Mouse (Mus musculus) hindbrain, embryonic 10.5 days (tissue): Measurements from ENCODE around the gene Abi3. TPM values are rescaled to one million over a fixed set of nuclear protein-coding genes. Genes with fewer than 3 reads are reported as not detected.

ENCODE experiments used
- DNase-seq: peaks from one replicate; pipeline ENCODE4 v3.0.0-alpha.2; 2017; ENCODE audit warnings: low spot score
- H3K27ac ChIP-seq: fragments of 300-500 bp; sonication (generic); 2 replicates; pipeline ENCODE4 v1.5.1; 2016; ENCODE audit warnings: mild to moderate bottlenecking, moderate library complexity
- H3K27me3 ChIP-seq: fragments of 300-500 bp; sonication (generic); 2 replicates; pipeline ENCODE4 v1.6.1; 2016; ENCODE audit warnings: mild to moderate bottlenecking; ENCODE audit not compliant: poor library complexity, insufficient read depth, severe bottlenecking
- H3K36me3 ChIP-seq: fragments of 300-500 bp; sonication (generic); 2 replicates; pipeline ENCODE4 v1.6.1; 2016; ENCODE audit warnings: mild to moderate bottlenecking, moderate library complexity
- H3K4me1 ChIP-seq: fragments of 300-500 bp; sonication (generic); replicated peaks from 2 replicates; pipeline ENCODE4 v1.6.1; 2016; ENCODE audit warnings: mild to moderate bottlenecking
- H3K4me3 ChIP-seq: fragments of 300-500 bp; sonication (generic); 2 replicates; pipeline ENCODE4 v1.5.1; 2016; ENCODE audit warnings: mild to moderate bottlenecking, moderate library complexity
- H3K9me3 ChIP-seq: fragments of 300-500 bp; sonication (generic); 2 replicates; pipeline ENCODE4 v1.6.1; 2016; ENCODE audit warnings: mild to moderate bottlenecking, moderate library complexity
- WGBS: fragments of 180-500 bp; shearing (Covaris S2); methylation state at CpG from one replicate; pipeline ENCODE4 v1.1.7; 2016; 5-methylcytosine and 5-hydroxymethylcytosine counted together
- polyA plus RNA-seq: library from polyadenylated mRNA; unstranded; fragments of >200 nt; fragmentation: Nextera tagmentation; extraction: Ambion mirVana; gene quantifications from 2 replicates; pipeline ENCODE4 v1.2.1, GENCODE M21; 2016

Abi3 gene
- polyA plus RNA-seq, 1 experiment from 2014 or later: 4.4 TPM

DNA sequence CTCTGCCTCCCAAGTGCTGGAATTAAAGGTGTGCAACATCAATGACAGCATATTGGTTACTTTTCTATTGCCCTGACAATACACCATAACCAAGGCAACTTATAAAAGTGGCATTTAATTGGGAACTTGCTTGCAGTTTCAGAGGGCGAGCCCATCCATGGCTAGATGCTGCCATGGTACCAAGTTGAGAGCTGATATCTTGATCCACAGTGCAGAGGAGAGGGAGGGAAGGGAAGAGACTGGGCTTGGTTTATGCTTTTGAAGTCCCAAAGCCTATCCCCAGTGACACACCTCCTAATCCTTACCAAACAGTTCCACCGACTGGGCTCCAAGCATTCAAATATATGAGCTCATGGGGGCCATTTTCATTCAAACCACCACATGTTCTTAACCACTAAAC lies 28.2 kb downstream of the Abi3 start:
- H3K4me1 ChIP-seq: peaks cover 27% of the 10 kb centered on the region
- no peak overlapping the region for H3K4me3 ChIP-seq
- WGBS: 82% methylated on average over 2 of the region's 2 CpGs
- H3K27ac ChIP-seq: no peak overlapping the region
- H3K27me3 ChIP-seq: no peaks in the 10 kb centered on the region
- H3K36me3 ChIP-seq: no peaks in the 10 kb centered on the region
- DNase-seq: no peak
- H3K9me3 ChIP-seq: no peaks in the 10 kb centered on the region

DNA sequence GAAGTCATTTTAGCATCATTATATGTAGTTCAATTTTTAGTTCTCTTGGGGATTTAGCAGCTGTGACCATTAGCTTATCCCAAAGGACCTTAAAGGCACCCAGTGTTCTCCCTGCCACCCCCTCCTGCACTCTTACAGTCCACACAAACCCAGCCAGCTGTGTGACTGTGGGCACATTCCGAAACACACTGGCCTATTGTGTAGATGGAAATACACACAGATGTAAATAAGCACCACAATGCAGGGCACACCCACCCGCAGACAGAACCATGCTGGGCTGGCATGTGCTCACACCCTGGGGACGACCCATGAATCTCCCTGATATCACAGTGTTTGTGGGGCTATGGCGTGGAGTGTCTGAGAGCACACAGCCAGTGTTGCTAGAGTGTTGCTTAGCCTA lies 30.1 kb downstream of the Abi3 start:
- H3K4me1 ChIP-seq: peaks cover 31% of the 10 kb centered on the region
- no peak overlapping the region for H3K4me3 ChIP-seq
- no peaks in the 10 kb centered on the region for H3K27me3 ChIP-seq
- DNase-seq: no peak
- WGBS: 67% methylated on average over 4 of the region's 4 CpGs
- no peak overlapping the region for H3K27ac ChIP-seq
- H3K9me3 ChIP-seq: peaks cover 8% of the 10 kb centered on the region
- H3K36me3 ChIP-seq: 0 out of 2 replicates have a peak, but pooled peaks cover 6% of the 10 kb centered on the region

DNA sequence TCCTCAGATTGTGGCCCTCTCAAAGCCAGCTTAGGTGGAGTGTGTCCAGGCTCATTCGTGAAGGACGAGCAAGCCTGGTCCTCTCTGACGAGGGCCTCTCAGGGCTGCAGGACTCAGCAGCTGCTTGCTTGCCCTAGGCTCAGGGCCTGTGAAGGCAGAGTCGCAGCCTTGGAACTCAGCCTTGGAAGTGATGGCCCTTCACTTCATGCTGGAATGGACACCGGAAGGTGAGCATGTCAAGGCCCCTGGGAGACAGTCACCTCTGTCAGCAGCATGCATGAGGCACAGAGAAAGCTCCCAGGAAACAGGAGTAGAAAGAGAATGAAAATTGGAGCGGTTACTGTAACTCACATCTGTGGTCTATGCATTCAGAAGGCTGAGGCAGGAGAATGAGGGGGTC lies 30.5 kb downstream of the Abi3 start:
- Histone ChIP-seq H3K4me1 (peaks cover 31% of the 10 kb centered on the region), H3K27me3 (no peaks in the 10 kb centered on the region), H3K9me3 (peaks cover 8% of the 10 kb centered on the region), H3K4me3 (no peak overlapping the region), H3K27ac (peak overlapping the region; percentile 37; the same call in 1 of the 2 replicates), H3K36me3 (0 out of 2 replicates have a peak, but pooled peaks cover 6% of the 10 kb centered on the region)
- DNase-seq: no peak
- 89% methylated on average over 6 of the region's 6 CpGs for WGBS

DNA sequence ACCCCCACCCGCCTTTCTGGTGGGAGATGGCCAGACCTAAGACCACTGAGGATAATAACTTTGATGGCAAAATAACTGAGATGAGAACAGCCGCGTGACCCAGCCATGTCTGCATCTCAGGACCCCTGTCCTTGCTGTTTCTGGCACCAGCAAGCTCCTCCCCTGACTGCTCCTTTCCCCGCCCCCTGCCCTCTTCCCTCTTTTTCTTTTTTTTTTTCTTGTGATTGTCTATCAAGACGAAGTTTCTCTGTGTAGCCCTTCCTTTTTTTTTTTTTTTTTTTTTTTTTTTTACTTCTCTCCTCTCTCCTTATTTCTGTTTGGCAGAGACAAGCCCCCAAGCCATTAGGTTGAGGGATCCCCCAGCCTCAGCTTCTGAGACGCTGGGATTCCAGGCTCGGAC lies 31.4 kb downstream of the Abi3 start:
- DNase-seq: no peak
- WGBS: 52% methylated on average over 7 of the region's 7 CpGs
- H3K9me3 ChIP-seq: peaks cover 12% of the 10 kb centered on the region
- H3K27ac ChIP-seq: peak overlapping the region; percentile 83
- H3K36me3 ChIP-seq: 0 out of 2 replicates have a peak, but pooled peaks cover 6% of the 10 kb centered on the region
- H3K27me3 ChIP-seq: no peaks in the 10 kb centered on the region
- peaks cover 31% of the 10 kb centered on the region for H3K4me1 ChIP-seq
- no peak overlapping the region for H3K4me3 ChIP-seq

DNA sequence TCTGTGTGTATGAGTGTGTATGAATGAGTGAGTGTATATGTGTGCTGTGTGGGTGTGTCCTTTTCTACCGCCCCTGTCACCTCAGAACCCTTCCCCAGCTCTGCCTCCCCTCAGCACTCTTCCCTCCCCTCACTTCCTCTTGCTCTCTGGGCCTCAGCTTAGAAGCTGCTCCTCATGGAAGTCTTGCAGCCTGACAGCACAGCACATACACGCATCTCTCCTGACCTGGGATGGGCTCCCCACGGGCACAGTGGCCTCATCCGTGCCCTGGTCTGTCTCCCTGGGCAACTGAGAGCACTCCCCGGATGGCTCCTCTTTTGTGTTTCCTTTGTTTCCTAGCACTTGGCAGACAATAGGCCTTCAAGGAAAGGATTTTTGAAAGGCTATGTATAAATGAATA lies 32.7 kb downstream of the Abi3 start:
- peak; percentile 65 for DNase-seq
- Histone ChIP-seq H3K36me3 (0 out of 2 replicates have a peak, but pooled peaks cover 6% of the 10 kb centered on the region), H3K27me3 (no peaks in the 10 kb centered on the region), H3K4me3 (no peak overlapping the region; the same call in 1 of the 2 replicates), H3K9me3 (peaks cover 12% of the 10 kb centered on the region), H3K27ac (peak overlapping the region; percentile 83), H3K4me1 (peaks cover 35% of the 10 kb centered on the region)
- 19% methylated on average over 5 of the region's 5 CpGs for WGBS

DNA sequence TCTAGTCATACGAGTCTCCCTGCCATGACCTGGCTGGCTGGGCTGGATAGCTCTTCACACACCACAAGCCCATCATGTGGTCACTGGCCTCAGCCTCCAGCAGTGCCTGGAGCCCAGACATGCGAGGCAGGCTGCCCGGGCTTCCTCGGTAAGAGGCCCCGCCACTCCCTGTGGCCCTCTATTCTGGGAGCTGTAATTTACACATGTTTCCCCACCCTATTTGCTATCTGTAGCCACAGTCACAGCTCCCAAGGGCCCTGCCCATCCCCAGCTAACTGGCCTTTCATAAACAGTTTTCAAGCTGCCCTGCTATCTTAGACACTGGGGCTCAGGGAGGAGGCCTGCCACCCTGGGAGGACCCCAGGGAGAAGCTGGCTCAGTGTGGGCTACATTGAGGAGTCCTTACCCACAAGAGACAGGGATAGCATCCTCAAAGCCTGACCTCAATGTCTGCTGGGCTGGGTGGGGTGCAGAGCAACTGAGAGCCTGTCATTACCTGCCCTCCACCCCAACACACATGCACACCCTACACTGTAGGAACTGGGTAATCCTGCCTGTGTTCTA lies 33.7 kb downstream of the Abi3 start:
- H3K27me3 ChIP-seq: no peaks in the 10 kb centered on the region
- 74% methylated on average over 5 of the region's 5 CpGs for WGBS
- H3K4me3 ChIP-seq: no peak overlapping the region
- peaks cover 12% of the 10 kb centered on the region for H3K9me3 ChIP-seq
- peak overlapping the region; percentile 66 for H3K27ac ChIP-seq
- no peak for DNase-seq
- H3K4me1 ChIP-seq: peaks cover 35% of the 10 kb centered on the region
- H3K36me3 ChIP-seq: 0 out of 2 replicates have a peak, but pooled peaks cover 6% of the 10 kb centered on the region

DNA sequence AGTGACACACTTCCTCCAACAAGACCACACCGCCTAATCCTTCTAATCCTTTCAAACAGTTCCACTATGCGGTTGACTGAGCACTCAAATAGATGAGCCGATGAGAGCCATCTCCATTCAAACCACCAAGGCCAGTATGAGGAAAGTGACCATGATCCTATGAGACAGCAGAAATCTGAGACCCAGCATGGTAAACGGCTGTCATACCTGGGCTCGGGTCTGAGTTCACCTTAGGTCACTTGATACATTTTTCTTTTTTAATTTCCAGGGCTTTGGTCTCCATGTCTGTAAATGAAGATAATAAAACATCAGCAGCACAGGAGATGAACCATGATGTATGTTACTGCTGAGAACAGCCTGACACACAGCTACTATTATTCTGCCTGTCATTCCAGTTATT lies 34.4 kb downstream of the Abi3 start:
- H3K27ac ChIP-seq: peak overlapping the region; percentile 66
- H3K36me3 ChIP-seq: 0 out of 2 replicates have a peak, but pooled peaks cover 6% of the 10 kb centered on the region
- WGBS: 96% methylated on average over 5 of the region's 5 CpGs
- peaks cover 12% of the 10 kb centered on the region for H3K9me3 ChIP-seq
- H3K4me3 ChIP-seq: no peak overlapping the region
- no peaks in the 10 kb centered on the region for H3K27me3 ChIP-seq
- peaks cover 35% of the 10 kb centered on the region for H3K4me1 ChIP-seq
- DNase-seq: no peak

DNA sequence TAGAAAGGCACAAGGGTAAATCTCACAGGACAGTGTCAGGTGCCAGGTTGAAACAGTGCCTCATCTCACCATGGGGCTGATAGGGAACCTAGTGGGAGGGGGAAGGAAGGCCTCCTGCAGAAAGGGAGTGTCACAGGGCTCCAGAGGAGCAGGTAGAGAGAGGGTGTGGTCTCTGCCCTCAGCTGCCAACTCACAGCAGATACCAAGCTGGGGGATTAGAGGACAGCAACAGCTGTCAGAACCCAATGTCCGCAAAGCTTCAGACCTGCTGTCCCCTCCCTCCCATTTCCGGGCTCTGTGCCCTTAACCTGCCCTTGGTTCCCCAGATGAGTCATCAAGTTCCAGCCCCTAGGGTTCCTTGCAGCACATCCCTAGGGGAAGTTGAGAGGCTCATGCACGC lies 36.7 kb downstream of the Abi3 start:
- peaks cover 23% of the 10 kb centered on the region for H3K4me1 ChIP-seq
- H3K9me3 ChIP-seq: peaks cover 12% of the 10 kb centered on the region
- no peaks in the 10 kb centered on the region for H3K27me3 ChIP-seq
- H3K36me3 ChIP-seq: 0 out of 2 replicates have a peak, but pooled peaks cover 6% of the 10 kb centered on the region
- no peak for DNase-seq
- H3K4me3 ChIP-seq: no peak overlapping the region
- 0 out of 2 replicates have a peak overlapping the region, but pooled peaks have one; percentile 23 for H3K27ac ChIP-seq
- 48% methylated on average over 3 of the region's 3 CpGs for WGBS

DNA sequence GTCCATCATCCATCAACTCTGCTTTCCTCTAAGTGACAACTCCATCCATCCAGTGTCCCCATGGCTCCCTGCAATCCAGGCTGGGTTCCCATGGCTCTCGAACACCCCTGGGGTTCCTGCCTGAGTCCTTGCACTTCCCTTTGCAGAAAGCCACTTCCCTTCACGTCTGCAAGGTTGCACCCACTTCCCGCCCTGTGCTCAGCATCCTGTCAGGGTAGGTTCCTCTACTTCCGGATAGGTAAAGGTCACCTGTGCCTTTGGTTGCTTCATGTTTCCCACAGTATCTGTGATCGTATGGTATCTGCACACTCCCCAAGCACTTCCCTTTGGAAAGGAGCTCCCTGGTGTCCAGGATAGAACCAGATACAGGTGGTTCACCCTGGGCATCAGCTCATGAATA lies 37.3 kb downstream of the Abi3 start:
- WGBS: 69% methylated on average over 5 of the region's 5 CpGs
- Histone ChIP-seq H3K27me3 (no peaks in the 10 kb centered on the region), H3K36me3 (0 out of 2 replicates have a peak, but pooled peaks cover 6% of the 10 kb centered on the region), H3K4me1 (peaks cover 17% of the 10 kb centered on the region), H3K9me3 (peaks cover 12% of the 10 kb centered on the region), H3K27ac (0 out of 2 replicates have a peak overlapping the region, but pooled peaks have one; percentile 23), H3K4me3 (no peak overlapping the region)
- DNase-seq: no peak

DNA sequence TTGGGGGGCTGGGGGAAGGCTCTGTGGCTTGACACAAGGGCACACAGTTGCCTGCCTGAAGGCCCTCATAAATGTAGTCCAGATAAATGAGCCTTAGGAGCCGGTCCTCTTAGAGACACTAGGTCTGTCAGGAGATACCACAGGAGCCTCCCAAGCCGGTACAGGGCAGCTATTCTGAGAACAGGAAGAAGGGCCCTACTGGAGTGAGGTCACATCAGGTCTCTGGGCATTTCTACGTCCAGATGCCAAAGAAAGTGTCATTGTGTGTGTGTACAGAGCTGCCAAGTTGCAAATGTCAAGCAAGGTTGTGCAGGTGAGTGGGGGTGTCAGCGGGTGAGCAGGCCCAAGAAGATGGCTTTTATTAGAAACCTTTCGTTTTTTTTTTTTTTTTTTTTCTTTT lies 46.7 kb downstream of the Abi3 start:
- Histone ChIP-seq H3K27me3 (peaks cover 40% of the 10 kb centered on the region), H3K27ac (no peak overlapping the region), H3K4me1 (peaks cover 15% of the 10 kb centered on the region), H3K4me3 (no peak overlapping the region), H3K9me3 (no peaks in the 10 kb centered on the region), H3K36me3 (no peaks in the 10 kb centered on the region)
- WGBS: 68% methylated on average over 5 of the region's 5 CpGs
- DNase-seq: no peak

DNA sequence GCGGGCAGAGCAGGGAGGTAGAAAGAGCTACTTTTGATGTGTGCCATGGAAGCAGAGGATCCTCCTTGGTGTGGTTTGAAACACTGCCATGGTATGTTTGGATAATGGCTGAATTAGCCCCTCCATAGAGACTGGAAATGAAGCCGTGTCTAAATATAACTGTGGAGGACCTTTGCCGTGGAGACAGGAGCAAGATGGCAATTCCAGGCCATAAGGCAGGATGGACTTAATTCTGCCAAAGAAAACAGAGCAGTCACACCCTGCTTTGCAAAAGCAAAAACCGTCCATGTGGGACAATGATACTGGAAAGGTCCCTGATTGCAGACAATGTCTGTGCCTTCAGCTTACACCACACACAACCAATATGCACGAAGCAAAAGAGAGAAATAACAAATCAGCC lies 48.1 kb downstream of the Abi3 start:
- 83% methylated on average over 5 of the region's 5 CpGs for WGBS

DNA sequence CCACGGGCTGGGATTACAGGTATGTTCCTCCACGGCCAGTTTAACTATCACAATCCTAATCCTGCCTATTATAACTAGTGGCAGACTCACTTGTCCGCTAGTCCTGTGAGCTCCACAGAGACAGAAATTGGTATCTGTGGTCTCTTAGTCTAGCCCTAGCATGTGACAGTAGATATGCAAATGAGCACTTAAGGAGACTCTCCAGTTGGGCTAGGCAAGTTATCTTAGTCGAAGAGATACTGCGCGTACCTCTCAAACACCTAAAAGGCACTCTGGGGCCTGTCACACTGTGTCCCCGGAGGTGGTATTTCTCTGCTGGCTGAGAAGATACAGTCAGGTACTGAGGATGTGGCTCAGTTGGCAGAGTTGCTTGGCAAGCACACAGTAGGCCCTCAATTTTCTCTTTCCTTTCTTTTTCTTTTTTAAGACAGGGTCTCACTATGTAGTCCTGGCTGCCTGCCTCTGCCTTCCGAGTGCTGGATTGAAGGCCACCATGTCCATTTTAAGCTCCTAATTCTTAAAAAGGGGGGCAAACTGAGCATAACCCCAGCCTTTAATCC lies 49.2 kb downstream of the Abi3 start:
- no peak overlapping the region for H3K4me3 ChIP-seq
- no peaks in the 10 kb centered on the region for H3K9me3 ChIP-seq
- H3K4me1 ChIP-seq: peaks cover 15% of the 10 kb centered on the region
- H3K36me3 ChIP-seq: no peaks in the 10 kb centered on the region
- WGBS: 96% methylated on average over 8 of the region's 8 CpGs
- peaks cover 29% of the 10 kb centered on the region for H3K27me3 ChIP-seq
- no peak for DNase-seq
- no peak overlapping the region for H3K27ac ChIP-seq

More for the DNA sequence above, 48.1 kb downstream of the Abi3 start:
- Histone ChIP-seq H3K9me3 (no peaks in the 10 kb centered on the region), H3K4me1 (peaks cover 15% of the 10 kb centered on the region), H3K27ac (no peak overlapping the region), H3K27me3 (peaks cover 40% of the 10 kb centered on the region), H3K4me3 (no peak overlapping the region), H3K36me3 (no peaks in the 10 kb centered on the region)
- no peak for DNase-seq

DNA sequence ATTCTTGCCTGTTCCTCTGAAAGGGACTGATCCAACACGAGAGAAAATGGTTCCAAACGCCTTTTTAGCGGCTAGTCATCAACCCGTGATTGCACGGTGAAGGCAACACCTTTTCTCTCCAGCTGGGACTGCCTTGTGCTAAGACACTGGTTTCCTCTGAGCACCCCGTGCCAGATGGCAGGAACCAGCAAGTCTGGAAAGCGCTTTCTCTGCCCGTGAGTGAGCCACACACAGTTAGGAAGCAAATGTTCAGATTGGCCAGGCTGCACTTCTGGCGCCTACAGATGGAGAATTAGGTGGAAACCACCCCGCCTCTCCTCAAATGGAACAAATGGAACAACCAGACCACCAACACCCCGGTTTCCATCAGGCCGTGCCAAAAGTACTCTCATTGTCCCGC lies 50.5 kb downstream of the Abi3 start:
- H3K4me3 ChIP-seq: no peak overlapping the region
- no peaks in the 10 kb centered on the region for H3K9me3 ChIP-seq
- peaks cover 17% of the 10 kb centered on the region for H3K27me3 ChIP-seq
- no peaks in the 10 kb centered on the region for H3K36me3 ChIP-seq
- no peak overlapping the region for H3K27ac ChIP-seq
- WGBS: 85% methylated on average over 13 of the region's 13 CpGs
- H3K4me1 ChIP-seq: peaks cover 11% of the 10 kb centered on the region
- DNase-seq: no peak
